Mouse (Mus musculus): ENCODE measurements around the gene Hsp90b1.
A peak's percentile ranks its signal among the peaks of the same experiment; 100 is the strongest.
"Not testable (repeated sequence)": the region's sequence is repeated elsewhere in the genome, so short reads cannot be mapped to it uniquely, and the experiment has no call there.

Gene Hsp90b1

DNA sequence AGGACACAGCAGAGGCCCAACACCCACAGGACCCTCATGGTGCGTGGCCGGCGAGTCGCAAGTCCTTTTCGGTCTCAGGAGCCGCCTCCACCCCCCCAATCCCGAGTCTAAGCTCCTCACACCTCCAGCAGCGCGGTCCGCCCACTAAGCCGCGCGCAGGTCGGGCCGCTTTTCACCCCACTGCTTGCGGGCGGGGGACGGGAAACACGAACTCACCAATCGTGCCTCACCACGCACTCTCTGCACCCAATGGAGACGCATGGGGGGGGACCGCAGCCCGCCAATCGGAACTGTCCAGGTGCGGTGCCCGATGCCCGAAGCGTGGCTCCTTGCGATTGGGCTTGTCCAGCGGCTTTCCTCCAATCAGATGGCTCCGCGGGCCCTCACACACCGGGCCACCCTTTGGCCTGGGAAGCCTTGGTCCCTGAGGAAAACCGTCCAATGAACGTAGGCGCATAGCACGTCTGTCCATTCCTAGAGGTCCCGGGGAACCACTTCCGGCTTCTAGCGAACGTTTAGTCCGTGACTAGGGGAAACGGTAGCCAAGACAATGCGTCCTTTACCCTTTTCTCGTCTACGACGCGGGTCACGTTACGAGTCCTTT is at the start of gene Hsp90b1, which contains the start of gene Ttc41:
TSS of gene Hsp90b1 (minus strand) at position 192 of the 604 bp plus-strand sequence.
TSS of gene Ttc41 (plus strand) at position 494 of the 604 bp plus-strand sequence.
- DNase-seq: peak; percentile 97

GRCm38 (mm10) chr10:86744306-86744705 is 39.0 kb upstream of the Hsp90b1 start:
- no peak for DNase-seq

GRCm38 (mm10) chr10:86742918-86743317 is 37.6 kb upstream of the Hsp90b1 start:
- no peak for DNase-seq

GRCm38 (mm10) chr10:86735036-86735435 is 29.7 kb upstream of the Hsp90b1 start:
- no peak for DNase-seq

DNA sequence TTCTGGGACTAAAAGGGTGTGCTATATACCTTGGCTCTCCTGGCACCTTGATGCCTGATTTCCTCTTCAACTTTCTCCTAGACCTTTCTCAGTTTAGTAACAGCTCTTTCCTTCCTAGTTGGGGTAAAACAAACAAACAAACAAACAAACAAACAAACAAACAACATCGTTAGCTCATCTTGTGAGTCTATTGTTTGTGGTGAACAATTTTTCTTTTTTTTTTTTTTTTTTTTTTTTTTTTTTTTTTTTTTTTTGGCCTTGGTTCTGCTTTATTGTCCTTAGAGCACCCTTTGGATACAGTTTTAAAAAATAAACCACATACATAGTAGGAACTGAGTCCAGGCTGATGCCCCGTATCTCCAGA is 26.2 kb upstream of the Hsp90b1 start:
- DNase-seq: no peak

- DNase-seq: peak; percentile 92
Measured at GRCm38 (mm10) chr10:86730823-86731499, 25.7 kb upstream of the Hsp90b1 start.

DNA sequence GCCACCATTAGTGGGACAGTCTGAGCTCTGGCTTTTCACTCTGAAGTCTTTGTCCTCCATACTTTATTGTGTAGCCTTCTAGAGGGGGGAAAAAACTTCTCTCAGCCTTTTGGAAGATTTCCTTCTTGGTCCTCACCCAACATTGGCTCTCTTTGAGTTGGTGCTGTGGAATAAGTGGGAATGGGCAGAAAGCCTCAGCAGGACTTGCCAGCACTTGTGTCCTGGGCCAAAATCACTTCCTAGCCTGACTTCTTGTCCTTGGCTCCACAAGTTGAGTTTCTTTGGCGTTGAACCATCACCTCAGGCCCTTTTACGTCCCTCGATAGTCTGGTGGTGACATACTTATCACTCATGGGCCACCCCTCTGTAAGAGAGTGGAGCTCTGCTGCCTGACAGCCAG is 22.9 kb upstream of the Hsp90b1 start:
- DNase-seq: no peak

- peak; percentile 62 for DNase-seq
Measured at GRCm38 (mm10) chr10:86727548-86727980, 22.3 kb upstream of the Hsp90b1 start.

DNA sequence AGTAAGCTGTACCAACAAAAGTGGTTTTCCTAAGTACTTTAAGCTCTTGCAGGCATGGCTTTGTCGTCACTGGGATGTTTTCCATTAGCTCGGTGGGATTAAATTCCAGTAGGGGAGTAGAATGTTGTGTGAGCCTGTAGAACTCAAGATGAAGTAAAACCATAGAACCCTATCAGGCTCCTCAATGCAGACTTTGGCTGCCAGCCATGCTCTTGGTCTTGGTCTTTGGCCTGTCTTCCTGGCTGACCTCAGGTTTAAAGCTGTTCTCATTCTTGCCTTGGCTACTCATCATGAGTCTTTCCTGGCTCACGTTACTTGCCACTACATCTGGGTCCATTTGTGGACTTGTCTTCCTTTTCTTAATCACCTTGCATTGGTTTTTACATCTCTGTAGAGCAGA is 6.8 kb upstream of the Hsp90b1 start:
- DNase-seq: no peak

- no peak for DNase-seq
Measured at GRCm38 (mm10) chr10:86707134-86707533, 1.8 kb upstream of the Hsp90b1 start.

DNA sequence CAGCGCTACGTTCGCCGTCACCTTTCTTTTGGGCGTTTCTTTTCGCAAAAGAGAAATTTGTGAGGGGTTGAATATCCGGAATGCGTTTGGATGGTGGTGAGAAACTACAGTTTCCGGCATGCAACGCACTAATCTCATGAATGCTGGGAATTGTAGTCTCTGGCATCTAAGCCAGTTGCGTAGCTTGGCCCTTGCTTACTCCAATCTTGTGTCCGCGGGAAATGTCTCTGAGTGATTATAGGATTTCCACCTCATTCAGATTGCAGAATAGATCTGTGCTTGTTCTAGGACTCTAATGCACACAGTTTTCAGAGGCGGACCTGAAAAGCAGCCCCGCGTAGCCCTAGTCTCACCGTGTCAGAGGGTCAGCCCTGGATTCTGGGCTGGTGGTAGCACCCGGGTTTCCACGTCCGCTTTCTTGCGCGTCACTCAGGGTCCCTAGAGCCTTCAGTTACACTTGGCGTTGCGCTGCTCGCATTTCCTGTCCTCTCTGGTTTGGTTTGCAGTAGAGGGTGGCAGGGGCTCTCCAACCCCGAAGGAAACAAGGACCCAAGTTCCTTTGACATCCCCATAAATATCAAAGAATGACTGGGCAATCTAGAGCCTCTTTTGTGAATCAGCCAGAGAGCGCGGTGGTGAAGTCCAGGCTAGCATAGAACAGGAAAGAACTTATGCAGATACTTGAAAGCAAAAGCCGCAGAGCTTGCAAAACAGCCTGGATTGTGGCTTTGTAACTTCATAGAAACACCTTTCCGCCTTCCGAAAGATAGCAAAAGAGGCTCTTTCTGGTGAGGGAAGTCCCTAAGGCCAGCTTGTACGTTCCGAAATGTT is 828 bp upstream of the Hsp90b1 start:
- peak; percentile 76 for DNase-seq

DNA sequence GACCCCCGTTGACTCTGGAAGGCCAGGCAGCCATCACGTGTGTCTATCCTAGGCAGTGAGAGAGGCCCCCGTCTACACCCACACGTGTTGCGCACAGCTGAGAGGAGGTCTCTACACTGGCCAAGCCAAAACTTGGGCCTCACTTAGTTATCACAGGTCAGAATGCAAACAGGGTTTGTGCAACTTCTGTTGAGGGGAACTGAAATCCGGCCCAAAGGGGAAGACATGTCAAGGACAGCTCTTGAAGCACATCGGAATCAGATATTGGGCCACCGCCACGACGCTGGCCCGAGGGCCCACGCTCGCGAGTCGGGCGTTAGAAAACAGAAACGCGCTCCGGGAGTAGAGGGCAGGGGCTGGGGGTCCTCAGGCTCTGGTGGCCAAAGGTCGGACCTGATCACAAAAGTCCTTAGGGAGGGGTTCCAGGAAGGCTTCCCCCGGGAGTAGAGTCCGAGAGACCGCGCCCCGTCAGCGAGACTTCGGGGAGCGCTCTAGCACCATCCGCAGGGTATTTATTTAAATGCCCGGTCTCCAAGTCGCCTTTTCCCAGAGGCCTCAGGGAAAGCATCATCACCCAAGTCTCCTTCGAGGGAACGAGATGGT is 619 bp downstream of the Hsp90b1 start:
- DNase-seq: peak; percentile 18

GRCm38 (mm10) chr10:86704141-86704540 is 1.2 kb downstream of the Hsp90b1 start:
- no peak for DNase-seq

- no peak for DNase-seq
Measured at GRCm38 (mm10) chr10:86703375-86703774, 1.9 kb downstream of the Hsp90b1 start.

DNA sequence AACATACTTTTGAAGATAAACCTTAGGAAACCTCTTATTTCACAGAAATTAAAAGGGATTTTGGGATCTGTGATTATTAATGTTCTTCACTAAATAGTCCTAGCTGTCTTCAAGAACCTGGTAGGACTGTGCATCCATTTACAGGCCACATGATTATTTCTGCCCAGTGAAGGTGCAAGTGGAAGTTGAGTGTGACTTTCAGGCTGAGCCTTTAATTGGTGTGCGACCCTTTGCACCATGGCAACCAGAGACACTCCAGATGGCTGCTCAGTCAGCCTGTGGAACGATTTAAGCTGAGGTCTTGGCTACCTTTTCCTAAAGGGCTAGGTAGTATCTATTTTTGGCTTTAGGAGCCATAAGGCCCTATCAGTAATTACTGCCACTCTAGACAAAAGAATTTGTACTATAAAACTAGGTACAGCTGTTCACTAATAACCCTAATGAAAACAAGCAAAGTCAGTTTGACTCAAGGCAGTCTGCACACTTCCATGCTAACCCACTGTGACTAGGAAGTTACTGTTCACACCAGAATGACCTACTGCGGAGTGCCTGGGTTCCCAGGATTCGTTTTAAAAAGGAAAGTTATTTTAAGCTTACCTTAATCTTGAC is 2.9 kb downstream of the Hsp90b1 start:
- DNase-seq: no peak

GRCm38 (mm10) chr10:86700973-86701372 is 4.3 kb downstream of the Hsp90b1 start:
- DNase-seq: no peak

- DNase-seq: no peak
Measured at GRCm38 (mm10) chr10:86700251-86700650, 5.1 kb downstream of the Hsp90b1 start.

GRCm38 (mm10) chr10:86686017-86686360 is 19.3 kb downstream of the Hsp90b1 start:
- DNase-seq: not testable (repeated sequence)

DNA sequence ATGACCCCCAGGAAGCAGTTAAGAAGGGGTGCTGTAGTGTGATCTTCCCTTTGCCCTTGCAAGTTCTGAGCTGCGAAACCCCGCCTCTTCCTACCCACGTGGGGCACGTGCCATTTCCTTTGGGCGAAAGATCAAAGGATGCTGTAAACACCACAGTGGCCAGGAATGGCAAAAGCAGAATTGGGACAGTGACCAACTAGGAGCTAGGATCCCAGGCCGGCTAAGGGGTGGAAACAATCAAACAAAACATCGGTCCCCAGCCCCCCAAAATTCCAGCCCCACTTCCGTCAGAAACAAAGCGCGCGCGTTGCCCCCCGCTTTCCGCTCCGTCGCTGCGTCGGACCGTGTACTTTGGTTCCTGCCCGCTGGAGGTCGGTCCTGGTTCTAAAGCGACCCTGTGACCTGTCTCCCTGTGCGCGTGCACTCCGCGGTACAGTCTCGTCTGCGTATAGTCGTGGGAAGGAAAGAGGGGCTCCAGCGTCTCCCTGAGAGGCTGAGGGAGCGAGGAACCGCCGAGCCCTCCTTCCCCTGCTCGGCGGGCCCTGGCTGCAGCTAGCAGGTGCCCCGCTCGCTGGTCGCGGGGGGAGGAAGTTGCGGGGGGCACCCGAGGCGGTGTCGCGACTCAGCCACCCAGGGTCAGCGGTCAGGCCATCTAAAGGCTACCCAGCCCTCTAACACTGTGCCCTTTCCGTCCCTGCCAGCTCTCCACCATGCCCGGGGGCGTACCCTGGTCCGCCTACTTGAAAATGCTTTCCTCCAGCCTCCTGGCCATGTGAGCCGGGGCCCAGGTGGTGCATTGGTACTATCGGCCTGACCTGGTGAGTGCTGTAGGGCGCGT is 19.9 kb downstream of the Hsp90b1 start:
- DNase-seq: peak; percentile 81

GRCm38 (mm10) chr10:86684797-86685178 is 20.5 kb downstream of the Hsp90b1 start:
- DNase-seq: not testable (repeated sequence)

DNA sequence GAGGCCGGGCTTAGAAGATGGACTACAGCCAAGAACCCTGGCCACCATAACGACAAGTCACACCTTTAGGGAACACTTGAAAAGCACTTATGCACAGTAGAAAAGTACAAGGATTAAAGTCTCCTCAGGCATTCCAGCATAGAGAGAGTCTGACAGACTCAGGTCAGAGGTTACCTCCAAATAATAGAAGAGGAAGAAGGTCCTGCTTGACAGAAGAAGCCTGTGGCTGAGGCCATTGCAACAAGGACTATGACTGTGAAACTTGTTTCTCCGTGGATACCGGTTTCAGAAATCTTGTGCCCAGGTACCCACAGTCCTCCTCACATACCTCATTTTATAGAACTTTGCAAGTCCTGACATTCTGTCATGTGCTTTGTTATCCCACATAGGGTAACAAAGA is 34.8 kb downstream of the Hsp90b1 start:
- not testable (repeated sequence) for DNase-seq
